Mouse (Mus musculus): ENCODE data around the gene Olfr485. TPM values are rescaled to one million over a fixed set of nuclear protein-coding genes. Genes with fewer than 3 reads are reported as not detected.
"Not testable (repeated sequence)": the region's sequence is repeated elsewhere in the genome, so short reads cannot be mapped to it uniquely, and the experiment has no call there.

Olfr485 gene
- total RNA-seq (2015) (not detected in 2 replicates), total RNA-seq (2017) (not detected in 2 replicates)

DNA sequence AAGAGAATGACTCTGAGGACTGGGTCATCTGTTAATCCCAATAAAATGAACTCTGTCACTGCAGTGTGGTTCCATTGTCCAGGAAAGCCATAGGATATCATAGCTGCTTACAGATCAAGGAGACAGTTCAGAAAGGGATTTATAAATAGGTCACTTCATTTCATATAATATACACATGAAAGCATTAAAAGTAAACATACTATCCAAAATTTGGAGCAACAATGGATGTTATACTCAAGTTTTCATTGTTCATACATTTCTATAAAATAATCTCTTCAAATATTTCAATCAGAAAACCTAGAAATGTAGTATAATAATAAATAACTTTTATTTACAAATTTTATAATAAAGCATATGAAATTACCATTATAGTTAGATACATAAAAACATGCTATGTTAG is at the start of gene Olfr485:
Olfr485 (minus strand) TSS at position 101 of the 400 bp plus-strand sequence.
- no peak for ATAC-seq (ENCODE audit: poor library complexity, severe bottlenecking)

DNA sequence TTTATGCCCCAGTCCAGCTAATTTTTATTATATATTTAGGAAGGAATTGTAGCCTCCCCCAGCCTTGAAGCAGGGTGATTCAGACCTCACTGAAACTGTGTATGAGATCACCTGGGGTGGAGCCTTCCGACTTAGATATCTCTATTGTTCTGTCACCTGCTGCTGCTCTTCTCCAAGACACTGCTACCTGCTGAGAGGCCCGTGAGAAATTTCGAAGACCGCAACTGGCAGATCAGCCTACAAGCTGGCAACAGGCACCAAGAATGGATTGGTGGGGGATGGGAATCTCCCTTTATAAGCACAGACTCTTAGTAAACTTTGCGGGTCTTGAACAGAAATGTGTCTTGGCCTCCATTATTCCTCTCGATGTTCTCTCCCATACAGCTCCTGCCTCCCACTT is 37.3 kb upstream of the Olfr485 start:
- no peak for ATAC-seq (ENCODE audit: poor library complexity, severe bottlenecking)

DNA sequence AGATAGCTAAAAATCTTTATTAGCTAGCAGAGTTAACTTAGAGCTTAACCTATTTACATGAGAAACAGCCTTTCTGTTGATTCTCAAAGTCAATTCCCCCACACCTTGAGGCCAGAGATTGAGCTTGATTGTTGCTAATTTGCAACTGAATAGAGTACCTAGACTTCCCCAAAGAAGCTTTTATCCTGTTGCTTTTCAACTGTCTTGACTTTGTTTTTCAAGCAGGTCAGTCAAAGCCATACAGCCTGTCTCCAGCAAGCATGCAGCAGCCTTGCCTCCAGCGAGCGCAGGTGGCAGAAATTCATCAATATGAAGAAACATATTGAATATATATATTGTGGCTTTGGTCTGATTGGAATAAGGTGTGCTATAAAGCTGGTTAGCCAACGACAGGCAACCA is 36.7 kb upstream of the Olfr485 start:
- ATAC-seq (ENCODE audit: poor library complexity, severe bottlenecking), result not testable (repeated sequence)

DNA sequence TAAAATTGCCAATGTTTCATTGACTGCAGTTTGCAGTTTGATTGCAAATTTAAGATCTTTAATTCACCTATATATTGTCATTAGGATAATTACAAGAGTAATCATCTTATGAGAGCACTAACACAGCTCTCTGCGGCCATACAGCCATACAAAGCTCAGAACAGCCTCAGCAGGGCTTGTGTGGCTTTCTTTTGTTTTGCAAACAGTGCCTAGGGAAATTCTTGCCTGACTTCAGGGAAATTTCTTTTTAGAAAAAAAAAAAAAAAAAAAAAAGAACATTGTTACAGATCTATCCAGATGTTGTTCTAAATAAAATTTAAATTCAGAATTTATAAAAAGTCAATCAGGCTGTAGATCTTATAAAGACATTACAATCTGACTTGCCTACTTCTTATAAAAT is 33.0 kb upstream of the Olfr485 start:
- ATAC-seq (ENCODE audit: poor library complexity, severe bottlenecking), result not testable (repeated sequence)

- ATAC-seq (ENCODE audit: poor library complexity, severe bottlenecking), result not testable (repeated sequence)
Observed at GRCm38 (mm10) chr7:108191196-108191595, 31.5 kb upstream of the Olfr485 start.

GRCm38 (mm10) chr7:108185237-108185636 is 25.6 kb upstream of the Olfr485 start:
- ATAC-seq (ENCODE audit: poor library complexity, severe bottlenecking), result not testable (repeated sequence)

DNA sequence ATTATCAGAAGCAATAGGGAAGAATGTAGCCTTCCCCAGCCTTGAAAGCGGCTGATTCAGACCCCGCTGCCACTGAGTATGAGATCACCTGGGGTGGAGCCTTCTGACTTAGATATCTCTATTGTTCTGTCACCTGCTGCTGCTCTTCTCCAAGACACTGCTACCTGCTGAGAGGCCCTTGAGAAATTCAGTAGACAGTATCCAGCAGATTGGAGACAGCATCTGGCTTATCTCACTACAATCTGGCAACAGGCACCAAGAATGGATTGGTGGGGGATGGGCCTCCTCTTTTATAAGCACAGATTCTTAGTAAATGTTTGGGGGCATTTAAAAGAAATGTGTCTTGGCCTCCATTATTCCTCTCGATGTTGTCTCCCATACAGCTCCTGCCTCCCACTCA is 24.7 kb upstream of the Olfr485 start:
- ATAC-seq (ENCODE audit: poor library complexity, severe bottlenecking), result not testable (repeated sequence)

- ATAC-seq (ENCODE audit: poor library complexity, severe bottlenecking), result not testable (repeated sequence)
Observed at GRCm38 (mm10) chr7:108172642-108173041, 13.0 kb upstream of the Olfr485 start, which contains the start of gene Olfr486. Olfr486 (minus strand) TSS chr7:108172742.

DNA sequence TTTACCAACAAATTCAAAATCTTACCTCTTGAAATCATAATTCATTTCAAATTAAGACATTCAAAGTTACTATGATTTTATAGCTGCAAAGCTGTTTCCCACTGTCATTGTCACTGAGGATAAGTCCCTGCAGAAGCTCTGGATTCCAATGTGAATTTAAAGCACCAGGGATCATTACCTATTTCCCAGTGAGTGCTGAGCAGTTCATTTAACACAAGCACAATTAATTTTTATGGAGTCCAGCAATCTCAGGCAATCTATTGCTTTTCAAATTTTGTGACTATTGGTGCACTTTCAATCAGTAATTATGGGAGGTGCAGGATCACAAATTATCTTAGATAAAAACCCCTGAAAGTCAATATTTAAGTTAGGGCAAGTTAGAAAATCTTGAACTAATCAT is 32.3 kb downstream of the Olfr485 start, which contains the start of gene Olfr484:
Olfr484 (minus strand) TSS at position 101 of the 400 bp plus-strand sequence.
- ATAC-seq (ENCODE audit: poor library complexity, severe bottlenecking), result no peak

GRCm38 (mm10) chr7:108121416-108121815 is 38.3 kb downstream of the Olfr485 start:
- no peak for ATAC-seq (ENCODE audit: poor library complexity, severe bottlenecking)

- no peak for ATAC-seq (ENCODE audit: poor library complexity, severe bottlenecking)
Observed at GRCm38 (mm10) chr7:108120681-108121080, 39.0 kb downstream of the Olfr485 start.

Other genes with a start within 250 kb of the Olfr485 start
- gene Olfr473, start 229.4 kb downstream of the Olfr485 start, total RNA-seq (2015), result not detected in 2 replicates
- gene Olfr473, start 229.4 kb downstream of the Olfr485 start, total RNA-seq (2017), result not detected in 2 replicates
- not detected in 2 replicates for gene Olfr474, start 205.2 kb downstream of the Olfr485 start, total RNA-seq (2015)
- not detected in 2 replicates for gene Olfr474, start 205.2 kb downstream of the Olfr485 start, total RNA-seq (2017)
- not detected in 2 replicates for gene Olfr476, start 195.1 kb downstream of the Olfr485 start, total RNA-seq (2015)
- gene Olfr476, start 195.1 kb downstream of the Olfr485 start, total RNA-seq (2017), result not detected in 2 replicates
- gene Olfr477, start 173.2 kb downstream of the Olfr485 start, total RNA-seq (2015), result not detected in 2 replicates
- gene Olfr477, start 173.2 kb downstream of the Olfr485 start, total RNA-seq (2017), result not detected in 2 replicates
- gene Olfr478, start 125.9 kb downstream of the Olfr485 start, total RNA-seq (2015), result not detected in 2 replicates
- not detected in 2 replicates for gene Olfr478, start 125.9 kb downstream of the Olfr485 start, total RNA-seq (2017)
- not detected in 2 replicates for gene Olfr479, start 109.2 kb downstream of the Olfr485 start, total RNA-seq (2015)
- not detected in 2 replicates for gene Olfr479, start 109.2 kb downstream of the Olfr485 start, total RNA-seq (2017)
- gene Olfr480, start 92.5 kb downstream of the Olfr485 start, total RNA-seq (2015), result not detected in 2 replicates
- gene Olfr480, start 92.5 kb downstream of the Olfr485 start, total RNA-seq (2017), result not detected in 2 replicates
- not detected in 2 replicates for gene Olfr481, start 80.0 kb downstream of the Olfr485 start, total RNA-seq (2015)
- gene Olfr481, start 80.0 kb downstream of the Olfr485 start, total RNA-seq (2017), result not detected in 2 replicates
- gene Olfr482, start 62.3 kb downstream of the Olfr485 start, total RNA-seq (2015), result not detected in 2 replicates
- not detected in 2 replicates for gene Olfr482, start 62.3 kb downstream of the Olfr485 start, total RNA-seq (2017)
- gene Olfr483, start 59.0 kb downstream of the Olfr485 start, total RNA-seq (2015), result not detected in 2 replicates
- not detected in 2 replicates for gene Olfr483, start 59.0 kb downstream of the Olfr485 start, total RNA-seq (2017)
- gene Olfr484, start 32.4 kb downstream of the Olfr485 start, total RNA-seq (2015), result not detected in 2 replicates
- gene Olfr484, start 32.4 kb downstream of the Olfr485 start, total RNA-seq (2017), result not detected in 2 replicates
- not detected in 2 replicates for gene Olfr486, start 12.9 kb upstream of the Olfr485 start, total RNA-seq (2015)
- not detected in 2 replicates for gene Olfr486, start 12.9 kb upstream of the Olfr485 start, total RNA-seq (2017)
- gene Olfr487, start 54.8 kb upstream of the Olfr485 start, total RNA-seq (2015), result not detected in 2 replicates
- gene Olfr487, start 54.8 kb upstream of the Olfr485 start, total RNA-seq (2017), result not detected in 2 replicates
- gene Olfr488, start 98.5 kb upstream of the Olfr485 start, total RNA-seq (2015), result not detected in 2 replicates
- gene Olfr488, start 98.5 kb upstream of the Olfr485 start, total RNA-seq (2017), result not detected in 2 replicates
- gene Olfr490, start 129.1 kb upstream of the Olfr485 start, total RNA-seq (2015), result not detected in 2 replicates
- not detected in 2 replicates for gene Olfr490, start 129.1 kb upstream of the Olfr485 start, total RNA-seq (2017)
- gene Olfr491, start 153.6 kb upstream of the Olfr485 start, total RNA-seq (2015), result not detected in 2 replicates
- gene Olfr491, start 153.6 kb upstream of the Olfr485 start, total RNA-seq (2017), result not detected in 2 replicates
- not detected in 2 replicates for gene Olfr492, start 163.8 kb upstream of the Olfr485 start, total RNA-seq (2015)
- gene Olfr492, start 163.8 kb upstream of the Olfr485 start, total RNA-seq (2017), result not detected in 2 replicates
- not detected in 2 replicates for gene Olfr493, start 187.1 kb upstream of the Olfr485 start, total RNA-seq (2015)
- not detected in 2 replicates for gene Olfr493, start 187.1 kb upstream of the Olfr485 start, total RNA-seq (2017)
- not detected in 2 replicates for gene Olfr494, start 205.5 kb upstream of the Olfr485 start, total RNA-seq (2015)
- gene Olfr494, start 205.5 kb upstream of the Olfr485 start, total RNA-seq (2017), result not detected in 2 replicates
- not detected in 2 replicates for gene Olfr495, start 233.3 kb upstream of the Olfr485 start, total RNA-seq (2015)
- not detected in 2 replicates for gene Olfr495, start 233.3 kb upstream of the Olfr485 start, total RNA-seq (2017)